Mouse (Mus musculus) stomach, postnatal 0 days (tissue): Measurements from ENCODE around the gene Egfr. TPM values are rescaled to one million over a fixed set of nuclear protein-coding genes. Genes with fewer than 3 reads are reported as not detected.

Experiments
- ATAC-seq: fragments of 200-750 bp; cut with Nextera tagmentation; 2 replicates; pipeline ENCODE4 v1.8.0; 2017; ENCODE audit not compliant: low FRiP score, low TSS enrichment
- DNase-seq: peaks from one replicate; pipeline ENCODE4 v3.0.0-alpha.2; 2016; ENCODE audit warnings: low spot score
- H3K27ac ChIP-seq: fragments of 300-500 bp; sonication (generic); replicated peaks from 2 replicates; pipeline ENCODE4 v1.5.1; 2014; ENCODE audit warnings: mild to moderate bottlenecking, control low read depth
- H3K27me3 ChIP-seq: fragments of 300-500 bp; sonication (generic); 2 replicates; pipeline ENCODE4 v1.6.1; 2014; ENCODE audit warnings: low read length; ENCODE audit not compliant: control insufficient read depth, insufficient read depth
- H3K36me3 ChIP-seq: fragments of 300-500 bp; sonication (generic); 2 replicates; pipeline ENCODE4 v1.6.1; 2014; ENCODE audit warnings: low read length, mixed read lengths; ENCODE audit not compliant: control insufficient read depth, insufficient read depth
- H3K4me1 ChIP-seq: fragments of 300-500 bp; sonication (generic); replicated peaks from 2 replicates; pipeline ENCODE4 v1.6.1; 2014; ENCODE audit warnings: antibody characterized with exemption; ENCODE audit not compliant: control insufficient read depth, insufficient read depth
- H3K4me2 ChIP-seq: fragments of 300-500 bp; sonication (generic); replicated peaks from 2 replicates; pipeline ENCODE4 v1.6.1; 2014; ENCODE audit warnings: low read depth, mild to moderate bottlenecking, control low read depth, moderate library complexity
- H3K4me3 ChIP-seq: fragments of 300-500 bp; sonication (generic); 2 replicates; pipeline ENCODE4 v1.5.1; 2014; ENCODE audit warnings: low read depth, low read length, control low read depth
- H3K9ac ChIP-seq: fragments of 300-500 bp; sonication (generic); 2 replicates; pipeline ENCODE4 v1.6.1; 2014; ENCODE audit warnings: mild to moderate bottlenecking, low read length, control low read depth, mixed read lengths
- H3K9me3 ChIP-seq: fragments of 300-500 bp; sonication (generic); 2 replicates; pipeline ENCODE4 v1.6.1; 2016; ENCODE audit warnings: low read length; ENCODE audit not compliant: control insufficient read depth
- CTCF ChIP-seq: IDR thresholded peaks from 2 replicates; pipeline ENCODE4 v1.5.1; 2016; ENCODE audit warnings: antibody characterized with exemption, low read depth, mild to moderate bottlenecking, moderate library complexity
- EP300 ChIP-seq: optimal IDR thresholded peaks from 2 replicates; pipeline ENCODE3; 2016; ENCODE audit warnings: antibody characterized with exemption
- WGBS: fragments of 180-500 bp; shearing (Covaris S2); extraction: QIAGEN DNeasy Blood & Tissue Kit; methylation state at CpG from one replicate; pipeline ENCODE4 v1.1.7; 2014; 5-methylcytosine and 5-hydroxymethylcytosine counted together
- polyA plus RNA-seq: library from polyadenylated mRNA; unstranded; fragments of >200 nt; fragmentation: Nextera tagmentation; extraction: Ambion mirVana; gene quantifications from 2 replicates; pipeline ENCODE4 v1.2.1, GENCODE M21; 2015

Egfr gene
- polyA plus RNA-seq, 1 experiment from 2014 or later: 13.5 TPM

- DNase-seq: no peak
- Histone ChIP-seq H3K4me3 (no peak overlapping the region), H3K9ac (no peak overlapping the region), H3K36me3 (peaks cover 10% of the 10 kb centered on the region), H3K9me3 (no peaks in the 10 kb centered on the region), H3K4me1 (no peaks in the 10 kb centered on the region), H3K4me2 (no peak overlapping the region), H3K27me3 (no peaks in the 10 kb centered on the region), H3K27ac (no peak overlapping the region)
- WGBS: 61% methylated on average over 3 of the region's 3 CpGs
- TF ChIP-seq CTCF: no peak
- TF ChIP-seq EP300: no peak
- ATAC-seq: no peak
These were observed 153.0 kb downstream of the Egfr start for GRCm38 (mm10) chr11:16905012-16905332.

- H3K9me3 ChIP-seq: no peaks in the 10 kb centered on the region
- H3K27me3 ChIP-seq: no peaks in the 10 kb centered on the region
- no peak overlapping the region for H3K4me2 ChIP-seq
- ATAC-seq: no peak
- DNase-seq: no peak
- TF ChIP-seq CTCF (no peak), EP300 (no peak)
- H3K36me3 ChIP-seq: peaks cover 13% of the 10 kb centered on the region
- no peaks in the 10 kb centered on the region for H3K4me1 ChIP-seq
- no peak overlapping the region for H3K9ac ChIP-seq
- H3K4me3 ChIP-seq: no peak overlapping the region
- WGBS: 89% methylated on average over 2 of the region's 2 CpGs
- no peak overlapping the region for H3K27ac ChIP-seq
These were observed 154.5 kb downstream of the Egfr start for GRCm38 (mm10) chr11:16906530-16906929.

- no peak for TF ChIP-seq CTCF
- no peak for TF ChIP-seq EP300
- Histone ChIP-seq H3K27ac (no peak overlapping the region), H3K4me2 (no peak overlapping the region), H3K4me3 (no peak overlapping the region), H3K27me3 (no peaks in the 10 kb centered on the region), H3K9ac (no peak overlapping the region), H3K4me1 (no peaks in the 10 kb centered on the region), H3K9me3 (no peaks in the 10 kb centered on the region), H3K36me3 (peaks cover 13% of the 10 kb centered on the region)
- DNase-seq (peak; percentile 30), ATAC-seq (peak; percentile 66; the same call in 1 of the 2 replicates)
- 75% methylated on average over 1 of the region's 1 CpGs for WGBS
These were observed 155.6 kb downstream of the Egfr start for GRCm38 (mm10) chr11:16907517-16908129.

- Histone ChIP-seq H3K27ac (no peak overlapping the region), H3K9ac (no peak overlapping the region), H3K27me3 (no peaks in the 10 kb centered on the region), H3K4me2 (no peak overlapping the region), H3K4me3 (no peak overlapping the region), H3K9me3 (no peaks in the 10 kb centered on the region), H3K4me1 (no peaks in the 10 kb centered on the region), H3K36me3 (peaks cover 3% of the 10 kb centered on the region)
- WGBS: 85% methylated on average over 3 of the region's 3 CpGs
- no peak for TF ChIP-seq EP300
- no peak for TF ChIP-seq CTCF
- ATAC-seq (no peak), DNase-seq (no peak)
These were observed 162.8 kb downstream of the Egfr start for GRCm38 (mm10) chr11:16914756-16915155.

- peaks cover under 1% of the 10 kb centered on the region for H3K36me3 ChIP-seq
- TF ChIP-seq CTCF: no peak
- no peak for TF ChIP-seq EP300
- WGBS: 83% methylated on average over 5 of the region's 5 CpGs
- H3K27ac ChIP-seq: no peak overlapping the region
- ATAC-seq (no peak), DNase-seq (no peak)
- H3K4me2 ChIP-seq: no peak overlapping the region
- no peak overlapping the region for H3K4me3 ChIP-seq
- no peaks in the 10 kb centered on the region for H3K27me3 ChIP-seq
- H3K4me1 ChIP-seq: no peaks in the 10 kb centered on the region
- no peaks in the 10 kb centered on the region for H3K9me3 ChIP-seq
- H3K9ac ChIP-seq: no peak overlapping the region
These were observed 163.8 kb downstream of the Egfr start for GRCm38 (mm10) chr11:16915850-16916249.

- Histone ChIP-seq H3K27ac (no peak overlapping the region), H3K36me3 (no peaks in the 10 kb centered on the region; the same call in 1 of the 2 replicates), H3K27me3 (no peaks in the 10 kb centered on the region), H3K4me3 (no peak overlapping the region), H3K9me3 (no peaks in the 10 kb centered on the region), H3K4me1 (no peaks in the 10 kb centered on the region), H3K4me2 (no peak overlapping the region), H3K9ac (no peak overlapping the region)
- TF ChIP-seq CTCF (no peak), EP300 (no peak)
- ATAC-seq (no peak), DNase-seq (no peak)
- 93% methylated on average over 2 of the region's 2 CpGs for WGBS
These were observed 165.5 kb downstream of the Egfr start for GRCm38 (mm10) chr11:16917512-16917911.
